Mouse (Mus musculus): Measurements from ENCODE around the gene Lat2.
"Not testable (repeated sequence)": the region's sequence is repeated elsewhere in the genome, so short reads cannot be mapped to it uniquely, and the experiment has no call there.

The Lat2 gene

DNA sequence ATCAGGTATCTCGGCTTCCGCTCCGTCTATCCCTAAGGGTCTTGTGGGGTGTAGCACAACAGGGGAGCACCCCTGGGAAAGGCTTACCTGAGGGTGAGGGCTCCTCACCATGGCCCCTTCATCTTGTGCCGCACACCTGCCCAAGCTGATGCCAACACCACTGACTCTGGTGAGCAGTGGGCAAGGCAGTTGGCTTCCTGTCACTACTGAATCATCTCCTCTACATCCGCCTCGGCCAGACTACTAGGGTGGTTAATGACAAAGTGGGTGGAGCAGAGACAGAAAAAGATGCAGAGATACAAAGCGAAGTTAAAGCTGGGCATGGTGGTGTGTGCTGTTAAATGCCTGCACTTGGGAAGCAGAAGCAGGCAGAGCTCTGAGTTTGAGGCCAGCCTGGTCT lies at the start of gene Lat2:
Gene Lat2, minus strand, starts transcription at position 224 of the 400 bp plus-strand sequence.
- no peak for DNase-seq (ENCODE audit: extremely low read depth, low read depth)

DNA sequence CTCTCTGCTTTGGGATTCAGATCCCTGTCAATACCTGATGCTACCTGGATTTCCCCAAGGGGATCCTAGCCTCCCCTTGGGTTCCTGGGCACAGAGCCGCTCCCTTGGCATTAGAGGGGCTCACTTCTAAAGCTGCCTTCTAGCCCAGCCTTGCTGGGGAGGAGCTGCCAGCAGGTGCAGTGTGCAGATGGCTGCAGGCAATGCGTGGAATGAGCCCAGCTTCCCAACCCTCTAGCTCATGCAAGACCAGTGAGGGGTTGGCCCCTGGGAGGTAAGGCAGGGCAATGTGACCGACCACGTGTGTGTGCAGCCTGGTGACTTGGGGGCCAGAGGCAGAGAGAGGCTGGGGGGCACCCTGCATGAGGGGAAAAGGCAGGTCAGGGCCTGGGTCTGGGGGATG lies 41.9 kb upstream of the Lat2 start:
- no peak for DNase-seq (ENCODE audit: extremely low read depth, low read depth)

DNA sequence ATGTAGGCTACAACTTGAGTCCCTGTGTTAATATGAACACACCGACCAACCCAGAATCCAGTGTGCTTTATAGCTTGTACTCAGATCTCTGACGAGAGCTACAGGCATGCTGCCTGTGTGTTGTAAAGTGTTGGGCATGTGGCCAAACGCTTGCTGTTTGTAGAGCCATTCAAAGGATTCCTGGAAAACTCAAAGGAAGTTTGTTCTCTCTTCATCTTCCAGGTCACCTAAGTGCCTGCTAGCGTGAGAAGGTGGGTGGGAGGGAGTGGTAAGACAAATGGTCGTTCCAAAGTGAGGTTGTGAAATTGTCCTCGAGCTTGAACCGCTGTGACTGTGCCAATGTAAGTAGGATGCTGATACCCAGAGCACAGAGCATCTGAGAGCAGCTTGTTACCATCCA lies 37.2 kb upstream of the Lat2 start:
- no peak for DNase-seq (ENCODE audit: extremely low read depth, low read depth)

DNA sequence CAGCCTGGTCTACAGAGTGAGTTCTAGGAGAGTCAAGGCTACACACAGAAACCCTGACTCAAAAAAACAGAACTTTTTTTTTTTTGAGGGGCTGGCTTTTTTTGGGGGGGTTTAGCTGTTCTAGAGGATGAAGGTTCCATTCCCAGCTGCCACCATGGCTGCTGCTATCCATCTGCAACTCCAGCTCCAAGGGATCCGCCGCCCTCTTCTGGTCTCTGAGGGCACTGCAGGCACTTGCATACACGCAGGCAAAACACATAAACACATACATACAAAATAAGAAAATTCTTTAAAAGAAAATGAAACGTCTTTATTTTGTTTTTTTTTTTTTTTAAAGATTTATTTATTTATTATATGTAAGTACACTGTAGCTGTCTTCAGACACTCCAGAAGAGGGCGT lies 36.1 kb upstream of the Lat2 start:
- DNase-seq (ENCODE audit: extremely low read depth, low read depth): no peak

DNA sequence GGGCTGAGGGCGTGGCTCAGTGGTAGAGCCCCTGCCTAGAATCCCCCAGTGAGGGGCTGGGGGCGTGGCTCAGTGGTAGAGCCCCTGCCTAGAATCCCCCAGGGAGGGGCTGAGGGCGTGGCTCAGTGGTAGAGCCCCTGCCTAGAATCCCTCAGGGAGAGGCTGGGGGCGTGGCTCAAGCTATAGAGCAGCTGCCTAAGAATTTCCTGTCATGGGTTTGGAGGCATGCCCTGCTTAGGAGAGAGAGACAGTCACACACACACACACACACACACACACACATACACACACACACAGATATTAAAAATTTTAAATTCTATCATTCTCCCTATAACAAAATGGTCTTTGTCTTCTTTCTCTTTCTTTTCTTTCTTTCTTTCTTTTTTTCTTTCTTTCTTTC lies 34.2 kb upstream of the Lat2 start:
- DNase-seq (ENCODE audit: extremely low read depth, low read depth): not testable (repeated sequence)

DNA sequence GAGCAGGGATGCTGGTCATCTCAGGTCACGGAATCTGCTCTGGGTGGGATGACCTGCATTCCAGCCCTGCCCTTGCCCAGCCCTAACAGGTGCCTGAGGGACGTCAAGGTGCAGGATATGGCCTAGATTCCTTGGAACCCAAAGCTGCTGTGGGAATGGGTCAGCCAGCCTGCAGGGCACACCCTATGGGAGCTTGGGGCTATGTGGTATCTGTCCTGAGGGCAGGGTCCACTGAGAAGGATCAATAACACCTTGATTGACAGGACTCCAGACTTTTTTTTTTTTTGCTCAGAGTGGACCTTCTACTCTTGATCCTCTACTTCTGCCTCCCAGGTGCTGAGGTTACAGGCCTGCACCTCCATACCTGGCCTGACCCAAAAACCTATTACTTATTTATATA lies 32.6 kb upstream of the Lat2 start:
- no peak for DNase-seq (ENCODE audit: extremely low read depth, low read depth)

DNA sequence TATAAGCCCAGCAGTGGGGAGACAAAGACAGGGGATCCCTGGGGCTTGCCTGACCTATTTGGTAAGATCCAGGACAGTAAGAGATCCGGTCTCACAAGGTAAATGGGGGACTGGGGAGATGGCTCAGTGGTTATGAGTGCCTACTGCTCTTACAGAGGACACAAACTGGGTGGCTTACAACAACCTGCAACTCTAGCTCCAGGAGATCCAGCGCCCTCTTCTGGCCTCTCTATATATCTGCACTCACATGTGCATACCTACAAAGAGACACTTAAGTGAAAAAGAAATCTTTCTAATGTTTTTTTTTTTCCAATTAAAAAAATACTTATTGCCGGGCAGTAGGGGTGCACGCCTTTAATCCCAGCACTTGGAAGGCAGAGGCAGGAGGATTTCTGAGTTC lies 31.6 kb upstream of the Lat2 start:
- DNase-seq (ENCODE audit: extremely low read depth, low read depth): no peak

DNA sequence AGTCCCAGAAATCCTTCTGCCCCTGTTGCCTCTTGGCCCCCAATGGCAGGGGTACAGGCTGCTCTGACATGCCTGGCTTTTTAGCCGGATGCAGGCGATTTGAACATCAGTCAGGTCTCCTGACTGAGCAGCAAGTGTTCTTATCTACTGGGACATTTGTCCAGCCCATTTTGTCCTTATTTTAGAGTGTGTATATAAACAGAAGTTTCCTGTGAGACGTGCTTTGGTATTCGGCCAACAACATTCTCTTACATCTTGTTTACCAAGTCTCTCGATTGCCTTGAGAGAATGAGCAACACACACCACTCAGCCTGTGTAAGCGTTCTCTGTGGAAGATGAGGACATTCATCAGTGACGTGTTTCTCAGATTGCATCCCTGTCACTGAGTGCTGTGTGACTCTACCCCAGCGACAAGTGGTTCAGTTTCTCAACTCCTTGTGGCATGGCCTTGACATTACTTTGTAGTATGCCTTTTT lies 29.9 kb upstream of the Lat2 start:
- DNase-seq (ENCODE audit: extremely low read depth, low read depth): no peak

DNA sequence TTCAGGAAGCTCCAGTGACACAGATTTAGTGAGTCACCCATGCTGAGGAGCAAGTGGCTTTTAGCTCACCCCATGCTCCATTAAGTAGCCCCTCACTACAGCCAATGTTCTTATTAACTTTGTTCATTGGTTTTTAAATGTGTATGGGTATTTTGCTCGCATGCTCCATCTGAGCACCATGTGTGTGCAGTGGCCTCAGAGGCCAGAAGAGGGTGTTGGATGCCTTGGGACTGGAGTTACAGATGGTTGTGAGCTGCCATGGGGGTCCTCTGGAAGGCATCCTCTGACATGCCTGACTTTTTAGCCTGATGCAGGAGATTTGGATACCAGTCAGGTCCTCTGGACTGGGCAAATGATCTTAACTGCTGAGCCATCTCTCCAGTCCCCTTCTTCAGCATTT lies 29.3 kb upstream of the Lat2 start:
- no peak for DNase-seq (ENCODE audit: extremely low read depth, low read depth)

DNA sequence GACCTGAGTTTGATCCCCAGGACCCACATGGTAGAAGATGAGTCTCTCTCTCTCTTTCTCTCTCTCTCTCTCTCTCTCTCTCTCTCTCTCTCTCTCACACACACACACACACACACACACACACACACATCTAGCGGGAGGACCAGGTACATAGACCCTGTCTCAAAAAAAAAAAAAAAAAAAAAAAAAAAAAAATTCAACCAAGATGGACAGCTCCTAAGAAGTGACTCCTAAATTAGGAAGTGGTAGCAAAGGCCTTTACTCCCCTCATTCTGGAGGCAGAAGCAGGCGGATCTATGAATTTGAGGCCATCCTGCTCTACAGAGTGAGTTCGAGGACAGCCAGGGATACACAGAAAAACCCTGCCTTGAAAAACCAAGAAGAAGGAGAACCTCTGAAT lies 25.5 kb upstream of the Lat2 start:
- no peak for DNase-seq (ENCODE audit: extremely low read depth, low read depth)

DNA sequence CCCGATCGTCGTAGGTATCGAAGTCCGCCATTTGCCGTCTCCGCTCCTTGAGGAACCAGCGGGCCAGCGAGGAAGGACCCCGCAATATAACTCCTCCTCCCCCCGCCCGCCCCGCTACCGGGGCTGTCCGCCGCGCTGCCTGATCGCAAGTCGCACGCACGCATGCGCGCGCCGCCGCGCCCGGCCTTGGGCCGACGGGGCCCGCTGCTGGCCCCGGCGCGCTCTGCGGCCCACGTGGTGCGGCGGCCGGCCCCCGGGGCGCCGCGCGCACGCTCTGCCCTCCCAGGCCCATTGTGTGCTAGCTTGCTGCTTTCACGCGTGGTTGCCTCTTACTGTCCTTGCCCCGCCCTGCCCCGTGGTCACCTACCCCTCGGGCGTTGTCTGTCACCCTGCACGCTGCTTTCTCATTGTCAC lies 24.5 kb upstream of the Lat2 start, which contains the start of gene Eif4h:
Gene Eif4h, minus strand, starts transcription at position 222 of the 414 bp plus-strand sequence.
- peak; percentile 83 for DNase-seq (ENCODE audit: extremely low read depth, low read depth)

DNA sequence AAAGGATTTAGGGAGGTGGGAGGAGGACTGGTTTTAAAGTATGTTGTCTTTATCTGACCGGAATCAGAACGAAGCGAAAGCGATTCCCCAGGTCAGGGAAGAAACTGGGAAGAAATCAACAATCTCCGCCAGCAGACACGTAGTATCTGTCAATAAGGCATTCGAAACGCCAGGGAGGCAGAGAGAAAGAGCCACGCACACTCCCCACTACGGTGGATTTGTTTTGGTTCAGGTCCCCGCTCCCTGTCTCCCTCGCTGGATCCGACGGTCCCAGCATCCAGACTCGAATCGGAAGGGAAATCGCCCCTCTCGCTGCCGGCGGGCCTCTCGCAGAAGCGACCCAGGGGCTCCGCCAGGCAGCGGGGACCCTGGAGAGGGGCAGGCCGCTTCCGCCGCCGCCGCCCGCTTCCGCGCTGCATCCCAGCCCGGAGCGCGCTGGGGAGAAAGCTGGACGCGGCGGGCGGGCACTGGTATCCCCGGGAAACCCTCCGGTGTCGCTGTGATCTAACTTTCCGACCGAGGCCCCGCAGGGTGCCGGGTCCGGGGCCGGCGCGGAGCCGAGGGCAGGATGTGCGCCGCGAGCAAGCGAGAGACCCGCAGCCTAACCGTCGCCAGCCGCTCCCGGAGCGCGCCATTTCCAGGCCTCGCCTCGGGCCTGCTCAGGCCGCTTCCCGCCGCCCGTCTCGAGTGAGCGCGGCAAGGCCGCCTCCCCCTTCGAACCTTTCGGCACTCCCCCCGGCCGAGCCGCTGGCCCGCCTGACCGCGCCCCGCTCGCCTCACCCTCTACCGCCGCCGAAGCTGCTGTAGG lies 23.8 kb upstream of the Lat2 start:
- DNase-seq (ENCODE audit: extremely low read depth, low read depth): no peak

DNA sequence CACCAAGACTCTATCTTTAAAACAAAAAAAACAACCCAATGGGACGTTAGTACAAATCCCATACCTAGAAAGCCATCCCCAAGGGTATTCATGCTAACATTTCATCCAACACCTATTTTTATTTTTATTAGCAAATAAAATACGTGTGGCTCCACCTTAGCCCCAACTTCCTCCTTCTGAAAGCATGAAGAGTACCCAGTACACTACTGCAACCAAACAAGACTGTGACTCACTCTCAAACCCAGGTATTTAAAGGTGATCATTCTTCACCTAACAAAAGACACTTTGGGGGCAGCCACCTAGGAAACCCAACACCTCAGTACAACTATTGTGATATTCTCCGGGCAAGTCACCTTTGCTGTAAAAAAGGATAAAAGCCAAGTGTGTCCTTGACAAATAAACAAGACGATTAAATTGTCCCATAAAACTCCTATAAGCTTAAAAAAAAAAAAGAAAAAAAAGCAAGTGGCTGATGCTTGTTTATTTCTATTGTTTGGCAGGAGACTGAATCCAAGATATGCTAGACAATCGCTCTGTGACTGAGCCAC lies 23.1 kb upstream of the Lat2 start:
- DNase-seq (ENCODE audit: extremely low read depth, low read depth): peak; percentile 28

DNA sequence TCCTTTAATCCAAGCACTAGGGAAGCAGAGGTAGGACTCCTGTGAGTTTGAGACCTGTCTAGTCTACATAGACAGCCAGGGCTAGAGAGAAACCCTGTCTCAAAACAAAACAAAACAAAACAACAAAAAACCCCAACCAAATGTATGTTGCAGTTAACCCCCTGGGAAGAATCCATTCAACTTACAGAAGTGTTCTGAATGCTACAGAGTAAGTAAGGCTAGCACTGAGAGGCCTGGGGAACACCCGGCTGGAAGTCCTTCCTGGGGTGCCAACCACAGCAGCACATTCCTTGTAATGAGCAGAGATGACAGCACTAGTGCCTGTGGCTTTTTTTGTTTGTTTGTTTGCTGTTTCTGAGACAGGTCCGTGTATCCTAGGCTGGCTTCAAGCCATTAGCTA lies 18.0 kb upstream of the Lat2 start:
- DNase-seq (ENCODE audit: extremely low read depth, low read depth): no peak

DNA sequence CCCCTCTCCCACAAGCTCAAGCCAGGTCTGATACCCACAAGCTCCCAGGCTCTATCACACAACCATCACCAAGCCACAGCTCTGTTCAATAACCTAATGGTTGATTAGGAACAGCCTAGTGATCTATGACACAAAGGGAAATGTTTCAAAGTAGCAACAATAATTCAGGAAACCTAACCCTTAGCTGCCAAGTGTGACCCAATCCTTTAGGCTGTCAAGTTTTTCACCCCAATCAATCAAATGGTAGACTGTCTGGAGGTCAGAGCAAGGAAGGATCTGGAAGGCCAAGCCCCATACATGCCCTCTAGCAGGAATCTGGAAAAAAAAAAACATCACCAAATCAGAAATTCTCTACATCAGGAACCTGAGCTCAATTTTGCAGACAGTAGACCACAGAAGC lies 16.0 kb upstream of the Lat2 start:
- no peak for DNase-seq (ENCODE audit: extremely low read depth, low read depth)

DNA sequence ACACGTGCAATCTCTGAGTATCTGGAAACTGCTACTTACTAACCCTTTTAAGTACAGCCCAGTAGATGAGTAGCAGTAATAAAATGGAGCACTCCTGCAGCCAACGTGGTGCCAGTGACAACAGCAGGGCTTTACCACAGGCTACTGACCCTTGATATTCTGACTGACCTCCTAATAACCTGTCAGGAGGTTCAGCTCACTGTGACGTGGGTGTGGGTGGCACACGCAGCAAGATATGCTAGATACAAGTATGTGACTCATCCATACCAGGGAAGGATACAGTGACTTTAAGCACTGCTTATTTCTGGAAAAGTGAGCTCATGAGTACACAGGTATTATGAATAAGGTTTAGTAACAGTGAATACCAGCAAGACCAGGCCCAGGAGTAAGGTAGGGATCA lies 14.7 kb upstream of the Lat2 start:
- no peak for DNase-seq (ENCODE audit: extremely low read depth, low read depth)

DNA sequence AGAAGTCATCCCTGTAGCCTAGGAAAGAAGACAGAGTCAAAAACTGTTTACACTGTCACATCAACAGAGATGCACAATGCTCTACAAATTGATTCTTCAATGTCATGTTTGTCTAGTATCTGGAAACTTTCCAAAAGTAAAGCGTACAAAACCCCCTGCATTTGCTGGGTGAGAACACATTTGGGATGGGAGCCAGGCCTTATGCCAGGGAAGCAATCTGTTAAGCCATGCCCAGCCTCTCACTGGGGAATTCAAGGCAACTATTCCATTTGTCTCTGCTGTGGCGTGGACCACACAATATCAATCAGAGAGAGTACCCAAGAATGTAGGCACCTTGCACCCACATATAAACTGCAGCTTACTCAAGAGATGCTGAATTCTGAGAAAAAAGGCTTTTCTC lies 7.2 kb upstream of the Lat2 start:
- DNase-seq (ENCODE audit: extremely low read depth, low read depth): no peak

DNA sequence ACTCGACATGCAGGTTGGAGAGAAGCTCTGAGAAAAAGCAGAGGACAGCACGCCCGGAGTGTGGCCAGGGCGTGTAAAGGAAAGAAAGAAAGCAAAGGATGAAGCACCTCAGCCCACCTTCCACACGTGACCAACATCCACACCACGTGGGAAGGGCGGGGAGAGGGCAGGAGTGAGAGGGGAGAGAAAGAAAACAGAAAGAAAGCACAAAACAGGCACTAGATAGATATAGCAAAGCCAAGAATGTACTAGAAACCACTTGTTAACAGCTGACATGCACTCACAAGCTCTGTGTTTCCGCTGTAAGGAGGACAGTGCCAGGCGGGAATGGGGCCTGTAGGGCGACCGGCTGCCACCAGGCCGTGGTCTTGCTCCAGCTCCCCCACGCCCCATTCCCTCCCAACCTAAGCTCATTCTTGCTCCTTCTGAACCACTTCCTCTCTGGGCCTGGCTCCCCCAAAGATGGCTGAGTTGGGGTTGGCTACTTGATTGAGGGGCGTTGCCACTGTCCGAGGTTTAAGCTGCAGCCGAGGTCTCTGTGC lies 6.3 kb upstream of the Lat2 start:
- DNase-seq (ENCODE audit: extremely low read depth, low read depth): no peak

DNA sequence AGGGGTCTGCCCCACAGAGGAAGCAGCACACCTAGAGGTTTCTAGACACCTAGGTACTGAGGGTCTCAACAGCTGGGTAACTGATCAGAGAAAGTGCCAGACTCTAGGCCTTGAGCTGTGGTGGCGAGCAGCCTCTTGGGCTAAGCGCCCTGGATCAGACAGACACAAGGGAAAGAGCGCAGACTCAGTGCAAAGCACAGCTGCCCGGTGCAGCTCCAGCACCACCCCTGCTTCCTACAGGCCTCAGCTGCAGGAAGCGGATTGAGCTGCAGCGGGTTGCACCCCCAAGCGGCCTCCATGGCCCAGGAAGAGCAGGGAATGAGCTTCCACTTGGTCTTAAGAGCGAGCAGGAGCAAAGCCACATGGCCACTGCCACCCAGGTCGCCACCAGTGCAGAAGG lies 5.6 kb upstream of the Lat2 start:
- DNase-seq (ENCODE audit: extremely low read depth, low read depth): no peak

DNA sequence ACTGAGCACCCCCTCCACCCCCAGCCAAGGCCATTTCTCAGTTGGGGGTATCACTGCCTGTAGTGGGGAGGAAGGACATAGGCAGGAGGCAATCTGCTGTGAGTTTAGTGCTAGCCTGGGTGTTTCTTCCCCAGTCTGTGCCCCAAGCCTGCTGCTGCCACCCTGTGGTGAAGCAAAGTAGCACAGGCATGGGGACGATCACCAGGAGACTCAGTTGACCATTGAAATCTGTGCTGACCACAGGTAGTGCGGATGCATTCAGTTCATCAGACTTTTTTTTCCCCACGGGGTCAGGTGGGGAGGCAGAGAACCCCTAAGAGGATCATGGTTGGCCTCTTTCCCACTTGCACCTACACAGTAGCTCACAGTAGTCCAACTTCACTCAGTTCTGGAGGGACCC lies 2.2 kb upstream of the Lat2 start:
- DNase-seq (ENCODE audit: extremely low read depth, low read depth): no peak

DNA sequence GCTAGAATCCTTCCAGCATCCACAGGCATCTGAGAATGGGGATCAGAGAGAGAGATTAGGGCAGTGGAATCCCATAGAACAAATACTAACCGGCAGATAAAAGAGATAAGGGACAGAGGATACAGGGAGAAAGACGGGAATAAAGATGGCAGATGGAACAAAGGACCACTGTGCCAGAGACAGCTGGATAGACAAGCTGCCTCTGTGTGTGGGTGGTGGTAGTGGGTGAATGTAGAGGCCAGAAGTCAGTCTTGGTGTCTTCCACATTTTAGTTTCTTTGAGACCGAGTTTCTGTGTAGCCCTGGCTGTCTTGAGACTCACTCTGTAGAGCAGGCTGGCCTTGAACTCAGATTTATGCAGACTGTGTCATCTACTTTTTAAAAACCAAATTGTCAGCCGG lies 955 bp upstream of the Lat2 start:
- no peak for DNase-seq (ENCODE audit: extremely low read depth, low read depth)

DNA sequence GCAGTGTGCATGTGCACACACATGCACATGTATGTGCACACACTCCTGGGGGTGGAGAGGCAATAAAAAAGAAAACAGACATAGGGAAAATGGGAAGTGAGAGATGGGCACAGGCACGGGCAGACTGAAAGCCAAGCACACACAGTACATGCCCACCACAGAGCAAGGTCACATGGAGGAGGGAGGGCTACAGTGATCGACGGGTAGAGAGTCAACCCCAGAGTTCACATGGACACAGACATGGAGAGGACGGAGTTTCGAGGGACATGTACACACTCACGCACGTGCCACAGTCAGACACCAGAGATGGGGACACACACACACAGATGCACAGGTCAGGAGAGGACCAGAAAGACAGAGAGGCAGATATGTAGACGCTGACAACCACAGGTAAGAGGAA lies 555 bp upstream of the Lat2 start:
- DNase-seq (ENCODE audit: extremely low read depth, low read depth): no peak

DNA sequence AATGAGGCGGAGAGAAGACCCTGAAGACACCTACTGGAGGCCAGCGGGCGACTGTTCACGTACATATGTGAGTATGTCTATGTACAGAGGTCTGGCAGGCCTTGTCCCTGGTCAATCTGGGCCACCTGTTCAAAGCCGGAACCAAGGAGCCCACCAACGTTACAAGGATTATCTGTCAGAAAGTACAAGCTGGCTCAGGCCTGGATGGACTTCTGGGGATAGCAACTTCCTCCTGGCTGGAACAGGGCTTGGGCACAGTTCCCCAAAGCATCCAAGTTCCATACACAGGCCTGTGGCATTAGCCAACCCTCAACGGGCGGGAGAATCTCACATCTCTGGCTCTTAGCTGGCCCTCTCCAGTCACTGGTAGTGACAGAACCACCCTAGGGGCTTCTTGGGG lies 529 bp downstream of the Lat2 start:
- DNase-seq (ENCODE audit: extremely low read depth, low read depth): no peak

Data from MEL-GATA-1-ER (cell line).